Mouse (Mus musculus) neural tube, embryonic 13.5 days (tissue): Measurements from ENCODE around the gene Cbfb. TPM values are rescaled to one million over a fixed set of nuclear protein-coding genes. Genes with fewer than 3 reads are reported as not detected.
A peak's percentile ranks its signal among the peaks of the same experiment; 100 is the strongest.

Experiments used
- ATAC-seq: fragments of 200-750 bp; cut with Nextera tagmentation; 2 replicates; pipeline ENCODE4 v1.8.0; 2017; ENCODE audit warnings: low read depth, mild to moderate bottlenecking, moderate TSS enrichment, moderate library complexity
- H3K27ac ChIP-seq: fragments of 300-500 bp; sonication (generic); replicated peaks from 2 replicates; pipeline ENCODE4 v1.5.1; 2015; ENCODE audit warnings: moderate library complexity, mild to moderate bottlenecking, inconsistent platforms
- H3K27me3 ChIP-seq: fragments of 300-500 bp; sonication (generic); 2 replicates; pipeline ENCODE4 v1.6.1; 2015; ENCODE audit warnings: mild to moderate bottlenecking, inconsistent platforms
- H3K36me3 ChIP-seq: fragments of 300-500 bp; sonication (generic); 2 replicates; pipeline ENCODE4 v1.6.1; 2015; ENCODE audit warnings: mild to moderate bottlenecking, inconsistent platforms
- H3K4me1 ChIP-seq: fragments of 300-500 bp; sonication (generic); replicated peaks from 2 replicates; pipeline ENCODE4 v1.6.1; 2015; ENCODE audit warnings: inconsistent platforms
- H3K4me2 ChIP-seq: fragments of 300-500 bp; sonication (generic); 2 replicates; pipeline ENCODE4 v1.6.1; 2015; ENCODE audit warnings: inconsistent platforms, mild to moderate bottlenecking, moderate library complexity
- H3K4me3 ChIP-seq: fragments of 300-500 bp; sonication (generic); 2 replicates; pipeline ENCODE4 v1.5.1; 2015; ENCODE audit warnings: mild to moderate bottlenecking, inconsistent platforms
- H3K9ac ChIP-seq: fragments of 300-500 bp; sonication (generic); 2 replicates; pipeline ENCODE4 v1.6.1; 2015; ENCODE audit warnings: moderate library complexity, mild to moderate bottlenecking, inconsistent platforms
- H3K9me3 ChIP-seq: fragments of 300-500 bp; sonication (generic); 2 replicates; pipeline ENCODE4 v1.6.1; 2016; ENCODE audit warnings: inconsistent platforms
- WGBS: fragments of 180-500 bp; shearing (Covaris S2); methylation state at CpG from one replicate; pipeline ENCODE4 v1.1.7; 2015; 5-methylcytosine and 5-hydroxymethylcytosine counted together
- polyA plus RNA-seq: library from polyadenylated mRNA; unstranded; fragments of >200 nt; fragmentation: Nextera tagmentation; extraction: Ambion mirVana; gene quantifications from 2 replicates; pipeline ENCODE4 v1.2.1, GENCODE M21; 2015

Cbfb gene
- polyA plus RNA-seq, 1 experiment from 2014 or later: 59.1 TPM

DNA sequence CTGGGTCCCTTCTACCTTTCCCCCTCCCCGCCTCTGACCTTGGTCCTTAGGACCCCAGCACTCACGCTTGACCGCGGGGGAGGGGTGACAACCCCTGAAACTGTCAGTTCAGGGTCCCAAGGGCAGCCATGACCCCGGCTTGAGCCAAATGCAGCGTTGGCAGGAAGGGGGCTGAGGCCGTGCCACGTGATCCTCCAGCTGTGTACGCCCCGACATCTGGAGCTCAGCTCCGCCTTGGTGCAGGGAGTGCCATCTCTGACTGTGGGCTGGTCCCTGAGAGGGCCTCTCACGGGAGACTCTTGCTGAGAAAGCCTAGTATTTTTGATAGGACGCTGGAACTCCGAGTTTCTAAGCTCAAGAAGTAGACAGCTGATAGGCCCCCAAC is 84.5 kb downstream of the Cbfb start, which contains the start of gene B3gnt9:
B3gnt9 (minus strand) TSS at position 188 of the 385 bp plus-strand sequence.
- H3K27ac ChIP-seq: peak within 1 kb of the TSS; percentile 55
- WGBS: 3% methylated on average over 14 of the region's 14 CpGs
- H3K4me3 ChIP-seq: peak within 1 kb of the TSS; percentile 61
- peaks cover 33% of the 10 kb centered on the region for H3K4me1 ChIP-seq
- H3K9ac ChIP-seq: peak within 1 kb of the TSS; percentile 79
- H3K36me3 ChIP-seq: peaks cover 31% of the 10 kb centered on the region
- H3K9me3 ChIP-seq: no peaks in the 10 kb centered on the region
- H3K4me2 ChIP-seq: peak within 1 kb of the TSS; percentile 96
- peak; percentile 21; the same call in 1 of the 2 replicates for ATAC-seq
- H3K27me3 ChIP-seq: peaks cover 51% of the 10 kb centered on the region

DNA sequence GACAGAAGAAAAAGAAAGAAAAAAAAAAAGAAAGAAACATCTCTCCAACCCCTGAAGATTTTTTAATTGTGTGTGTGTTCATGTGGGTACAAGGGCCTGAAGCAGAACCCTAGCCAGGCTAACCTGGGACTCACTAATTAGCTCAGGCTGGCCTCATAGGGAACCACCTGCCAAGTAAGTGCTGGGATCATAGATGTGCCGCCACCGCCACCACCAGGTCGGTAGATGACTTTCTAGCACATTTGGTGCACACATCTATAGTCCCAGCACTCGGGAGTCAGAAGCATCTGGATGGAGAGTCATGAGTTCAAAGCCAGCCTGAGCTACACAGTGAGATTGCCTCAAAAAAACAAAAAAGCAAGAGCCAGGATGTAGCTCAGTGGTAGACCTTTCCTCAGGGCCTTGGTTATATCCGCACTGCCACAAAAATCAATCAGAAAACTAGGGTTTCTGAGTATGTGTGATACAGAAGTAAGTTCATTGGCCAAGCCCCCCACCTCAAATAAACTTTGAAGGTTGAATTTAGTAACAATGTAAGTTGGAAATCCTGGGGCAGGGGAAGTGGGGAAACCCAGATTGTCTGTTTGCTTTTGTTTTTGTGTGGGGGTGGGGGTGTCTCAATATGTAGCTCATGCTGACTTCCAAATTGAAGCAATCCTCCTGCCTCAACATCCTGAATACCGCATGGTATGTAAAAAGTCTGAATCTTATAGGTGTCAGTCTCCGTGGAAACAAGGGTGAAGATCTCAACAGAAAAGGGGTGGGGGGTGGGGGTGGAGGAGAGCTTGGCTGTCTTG is 87.0 kb downstream of the Cbfb start:
- H3K9me3 ChIP-seq: no peaks in the 10 kb centered on the region
- no peak for ATAC-seq
- H3K4me3 ChIP-seq: no peak overlapping the region
- 67% methylated on average over 7 of the region's 7 CpGs for WGBS
- peaks cover 35% of the 10 kb centered on the region for H3K4me1 ChIP-seq
- H3K27me3 ChIP-seq: peaks cover 74% of the 10 kb centered on the region
- no peak overlapping the region for H3K9ac ChIP-seq
- H3K27ac ChIP-seq: no peak overlapping the region
- H3K36me3 ChIP-seq: 0 out of 2 replicates have a peak, but pooled peaks cover 7% of the 10 kb centered on the region
- H3K4me2 ChIP-seq: no peak overlapping the region

GRCm38 (mm10) chr8:105258911-105259720 is 88.6 kb downstream of the Cbfb start:
- Histone ChIP-seq H3K36me3 (no peaks in the 10 kb centered on the region), H3K9me3 (no peaks in the 10 kb centered on the region), H3K4me3 (peak overlapping the region; percentile 38), H3K27ac (no peak overlapping the region), H3K27me3 (peaks cover 89% of the 10 kb centered on the region), H3K4me1 (peaks cover 32% of the 10 kb centered on the region), H3K9ac (peak overlapping the region; percentile 59), H3K4me2 (peak overlapping the region; percentile 78)
- ATAC-seq: peak; percentile 43
- WGBS: 2% methylated on average over 55 of the region's 55 CpGs

DNA sequence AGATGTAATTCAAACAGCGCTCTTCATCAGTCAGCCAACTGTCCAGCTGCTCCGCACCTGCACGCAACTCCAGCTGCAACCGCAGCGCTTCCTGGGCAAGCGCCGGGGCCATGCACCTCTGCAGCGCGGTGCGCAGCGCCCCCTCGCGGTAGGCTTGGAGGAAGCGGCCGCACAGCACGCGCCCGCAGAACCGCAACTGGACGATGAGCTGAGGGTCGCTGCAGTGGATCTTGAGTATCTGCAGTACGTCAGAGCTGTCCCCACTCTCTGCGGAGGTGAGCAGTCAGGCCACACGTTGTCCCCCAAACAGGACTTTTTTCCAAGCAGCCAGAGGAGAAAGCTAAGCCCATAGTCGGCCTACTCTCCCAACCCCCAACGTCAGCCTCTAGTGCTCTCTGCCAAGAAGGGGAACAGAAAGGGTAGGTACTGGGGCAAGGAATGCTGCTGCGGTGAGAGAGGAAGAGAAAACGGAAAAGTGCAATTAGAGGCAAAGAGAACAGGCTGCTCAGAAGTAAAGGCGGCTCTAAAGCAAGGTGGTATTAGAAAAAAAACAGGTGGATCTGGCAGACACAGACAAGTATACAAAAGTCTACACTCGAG is 89.3 kb downstream of the Cbfb start:
- peaks cover 92% of the 10 kb centered on the region for H3K27me3 ChIP-seq
- H3K4me3 ChIP-seq: peak overlapping the region; percentile 38
- H3K27ac ChIP-seq: no peak overlapping the region
- peak overlapping the region; percentile 59 for H3K9ac ChIP-seq
- peaks cover 29% of the 10 kb centered on the region for H3K4me1 ChIP-seq
- no peaks in the 10 kb centered on the region for H3K36me3 ChIP-seq
- no peaks in the 10 kb centered on the region for H3K9me3 ChIP-seq
- 3% methylated on average over 30 of the region's 30 CpGs for WGBS
- peak overlapping the region; percentile 78 for H3K4me2 ChIP-seq
- peak; percentile 55 for ATAC-seq

GRCm38 (mm10) chr8:105260371-105261099 is 90.1 kb downstream of the Cbfb start:
- H3K9ac ChIP-seq: no peak overlapping the region
- ATAC-seq: no peak
- no peaks in the 10 kb centered on the region for H3K36me3 ChIP-seq
- no peak overlapping the region for H3K27ac ChIP-seq
- H3K27me3 ChIP-seq: peaks cover 92% of the 10 kb centered on the region
- WGBS: 59% methylated on average over 7 of the region's 7 CpGs
- H3K9me3 ChIP-seq: no peaks in the 10 kb centered on the region
- H3K4me1 ChIP-seq: peaks cover 27% of the 10 kb centered on the region
- no peak overlapping the region for H3K4me3 ChIP-seq
- H3K4me2 ChIP-seq: no peak overlapping the region

DNA sequence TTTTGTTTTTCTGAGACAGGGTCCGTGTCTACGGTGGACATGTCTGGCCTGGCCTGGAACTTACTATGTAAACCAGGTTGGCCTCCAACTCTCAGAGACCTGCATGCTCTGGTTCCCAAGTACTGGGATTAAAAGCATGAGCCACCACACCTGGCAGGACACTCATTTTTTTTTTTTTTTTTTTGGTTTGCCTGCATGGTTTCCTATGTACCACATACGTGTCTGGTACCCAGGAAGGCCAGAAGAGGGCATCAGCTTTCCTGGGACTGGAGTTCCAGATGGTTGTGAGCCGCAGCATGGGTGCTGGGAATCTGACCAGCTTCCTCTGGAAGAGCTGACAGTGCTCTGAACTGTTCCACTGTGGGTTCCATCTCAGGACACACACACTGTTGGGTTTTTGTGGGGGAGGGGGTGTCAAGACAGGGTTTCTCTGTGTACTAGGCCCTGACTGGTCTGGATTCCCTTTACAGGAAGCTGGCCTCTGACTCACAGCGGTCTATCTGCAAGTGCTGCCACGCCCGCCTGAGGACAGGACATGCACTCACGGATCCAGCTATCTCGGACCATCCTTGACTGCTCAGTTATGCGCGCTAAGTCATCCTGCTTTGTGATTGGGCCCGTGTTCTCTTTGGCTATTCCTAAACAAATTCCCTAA is 91.0 kb downstream of the Cbfb start:
- Histone ChIP-seq H3K4me1 (peaks cover 27% of the 10 kb centered on the region), H3K9me3 (no peaks in the 10 kb centered on the region), H3K36me3 (no peaks in the 10 kb centered on the region), H3K27me3 (peaks cover 92% of the 10 kb centered on the region), H3K4me3 (no peak overlapping the region), H3K27ac (no peak overlapping the region), H3K4me2 (no peak overlapping the region), H3K9ac (no peak overlapping the region)
- no peak for ATAC-seq
- whole genome bisulfite sequencing: 80% methylated on average over 12 of the region's 12 CpGs

DNA sequence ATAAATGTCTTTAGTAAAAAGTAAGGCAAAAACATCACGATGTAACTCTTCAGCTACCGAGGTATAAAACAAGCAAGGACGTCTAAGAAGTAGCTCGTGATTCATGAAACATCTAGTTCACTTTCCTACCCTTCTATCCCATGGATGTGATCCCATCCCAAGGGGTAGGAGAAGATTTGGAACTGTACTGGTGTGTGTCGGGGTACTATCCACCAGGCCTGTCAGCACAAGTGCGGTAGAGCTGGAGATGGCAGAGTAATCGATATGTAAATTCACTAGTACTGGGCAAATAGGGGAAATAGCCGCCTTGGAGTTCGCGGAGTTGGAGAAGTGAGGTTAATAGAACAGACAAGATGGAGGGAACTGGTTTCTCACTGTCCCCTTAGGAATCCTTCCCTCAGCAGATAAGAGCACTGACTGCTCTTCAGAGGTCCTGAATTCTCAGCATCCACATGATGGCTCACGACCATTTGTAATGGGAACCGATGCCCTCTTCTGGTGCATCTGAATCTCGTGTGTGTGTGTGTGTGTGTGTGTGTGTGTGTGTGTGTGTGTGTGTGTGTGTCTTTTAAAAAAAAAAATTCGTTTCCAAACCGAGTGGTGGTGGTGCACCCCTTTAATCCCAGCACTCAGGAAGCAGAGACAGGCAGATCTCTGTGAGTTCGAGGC is 92.9 kb downstream of the Cbfb start:
- 36% methylated on average over 16 of the region's 16 CpGs for WGBS

DNA sequence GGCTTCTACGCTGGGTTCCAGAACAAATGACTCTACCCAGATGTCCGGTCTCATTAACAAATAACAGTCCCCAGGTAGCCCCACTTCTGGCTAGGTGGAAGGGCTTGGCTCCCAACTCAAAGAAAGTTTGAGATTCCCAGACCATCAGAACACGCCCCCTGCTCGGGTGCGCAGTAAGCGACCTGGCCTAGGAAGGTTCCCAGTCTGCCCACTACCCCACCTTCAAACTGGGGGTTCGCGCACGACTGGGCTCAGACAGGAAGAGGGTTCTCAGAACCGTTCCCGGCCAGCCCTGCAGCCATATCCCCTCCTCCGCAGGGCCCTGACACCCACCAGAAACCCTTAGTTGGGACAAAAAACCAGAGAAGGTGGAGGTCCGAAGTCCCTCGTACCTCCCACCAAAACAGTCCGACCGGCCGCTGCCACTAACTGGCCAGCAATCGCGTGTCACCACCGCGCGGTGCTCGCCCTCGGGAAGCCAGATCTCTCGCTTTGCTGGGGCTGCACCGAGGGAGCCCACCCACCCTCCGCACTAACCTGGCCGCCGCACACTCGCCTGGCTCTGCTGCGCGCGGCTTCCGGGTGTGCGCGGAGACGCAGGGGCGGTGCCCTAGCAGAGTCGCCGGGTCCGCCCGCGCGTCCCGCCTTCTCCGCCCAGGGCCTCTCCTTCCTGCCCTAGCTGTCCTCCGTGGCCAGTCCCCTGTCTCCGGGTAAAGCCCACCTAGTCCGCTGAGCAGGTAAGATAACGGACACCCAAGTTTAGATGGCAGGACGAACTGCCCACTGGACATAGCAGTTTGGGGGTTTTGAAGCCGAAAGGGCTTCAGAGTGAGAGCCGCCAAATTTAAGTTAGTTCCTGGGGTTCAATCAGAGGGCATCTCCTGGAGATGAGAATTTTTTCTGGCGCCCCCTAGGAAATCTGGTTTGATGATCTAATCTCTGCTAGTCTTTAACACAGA is 93.8 kb downstream of the Cbfb start, which contains the start of the genes Tradd and Fbxl8:
Tradd (minus strand) TSS at position 586 of the 959 bp plus-strand sequence.
Fbxl8 (plus strand) TSS at position 625 of the 959 bp plus-strand sequence.
- no peaks in the 10 kb centered on the region for H3K36me3 ChIP-seq
- 0 out of 2 replicates have a peak, but pooled peaks have one; percentile 7 for ATAC-seq
- under 1% methylated on average over 54 of the region's 54 CpGs for WGBS
- peaks cover 33% of the 10 kb centered on the region for H3K4me1 ChIP-seq
- peak within 1 kb of the TSS; percentile 55 for H3K4me3 ChIP-seq
- peak within 1 kb of the TSS; percentile 77 for H3K9ac ChIP-seq
- H3K4me2 ChIP-seq: peak within 1 kb of the TSS; percentile 75
- no peak within 1 kb of the TSS for H3K27ac ChIP-seq
- H3K27me3 ChIP-seq: peaks cover 95% of the 10 kb centered on the region
- H3K9me3 ChIP-seq: no peaks in the 10 kb centered on the region

More for the DNA sequence above, 92.9 kb downstream of the Cbfb start:
- Histone ChIP-seq H3K36me3 (no peaks in the 10 kb centered on the region), H3K27me3 (peaks cover 95% of the 10 kb centered on the region), H3K4me1 (peaks cover 34% of the 10 kb centered on the region), H3K4me2 (peak overlapping the region; percentile 75), H3K27ac (no peak overlapping the region), H3K9me3 (no peaks in the 10 kb centered on the region), H3K9ac (no peak overlapping the region), H3K4me3 (peak overlapping the region; percentile 55)
- ATAC-seq: no peak

GRCm38 (mm10) chr8:105265128-105265527 is 94.7 kb downstream of the Cbfb start:
- H3K36me3 ChIP-seq: no peaks in the 10 kb centered on the region
- ATAC-seq: no peak
- no peaks in the 10 kb centered on the region for H3K9me3 ChIP-seq
- H3K4me1 ChIP-seq: peaks cover 33% of the 10 kb centered on the region
- peak overlapping the region; percentile 75 for H3K4me2 ChIP-seq
- WGBS: 5% methylated on average over 10 of the region's 10 CpGs
- H3K27ac ChIP-seq: no peak overlapping the region
- H3K9ac ChIP-seq: no peak overlapping the region
- peaks cover 95% of the 10 kb centered on the region for H3K27me3 ChIP-seq
- peak overlapping the region; percentile 55 for H3K4me3 ChIP-seq

- Histone ChIP-seq H3K36me3 (no peaks in the 10 kb centered on the region), H3K9ac (no peak overlapping the region), H3K4me1 (peaks cover 45% of the 10 kb centered on the region), H3K4me3 (no peak overlapping the region), H3K9me3 (no peaks in the 10 kb centered on the region), H3K4me2 (no peak overlapping the region), H3K27me3 (peaks cover 95% of the 10 kb centered on the region), H3K27ac (no peak overlapping the region)
- 6% methylated on average over 13 of the region's 13 CpGs for WGBS
- no peak for ATAC-seq
Observed at GRCm38 (mm10) chr8:105266775-105267174, 96.3 kb downstream of the Cbfb start.
